Mouse (Mus musculus) cerebellum, adult 2 months (tissue): ENCODE data around the gene Mfsd12.

ENCODE experiments used
- CTCF ChIP-seq: fragments of 200-500 bp; IDR thresholded peaks from 2 replicates; pipeline ENCODE4 v1.5.1; 2011; ENCODE audit warnings: low read depth, mild to moderate bottlenecking, control low read depth, low read length, moderate library complexity, borderline replicate concordance; ENCODE audit not compliant: insufficient read depth
- POLR2A ChIP-seq: fragments of 200-500 bp; IDR thresholded peaks from 2 replicates; pipeline ENCODE4 v1.6.1; 2011; ENCODE audit warnings: low read length, control low read depth, borderline replicate concordance; ENCODE audit not compliant: insufficient read depth

- TF ChIP-seq CTCF = no peak
- TF ChIP-seq POLR2A = peak; percentile 90
Observed at GRCm38 (mm10) chr10:81320550-81321347, 36.5 kb upstream of the Mfsd12 start, which contains the start of gene Cactin.
